11 mouse cellular contexts compared by ENCODE assay signal in genomic region chr4:34991891-34992865, GRCm38 (mm10).
A peak's percentile ranks its signal among the peaks of the same experiment; 100 is the strongest.
DNase-seq lines count a peak whose midpoint lies in the region; ATAC-seq and TF ChIP-seq lines count a peak whose summit lies in the region.
"Had no signal": no experiment of that assay in that cellular context is flagged by ENCODE, and none has a peak within 500 bp of the region (broad histone marks: within the 10 kb centered on the region; RNA-seq: fewer than 3 reads in every experiment).

No protein-coding gene starts in this region.

- no peak for TF ChIP-seq CTCF in forebrain, postnatal 0 days (IDR thresholded peaks at IDR 0.05; ENCODE audit: low read depth)

- peak; percentile 37 for ATAC-seq in forebrain, postnatal 0 days
- peak; percentile 69 for ATAC-seq in midbrain, embryonic 15.5 days (replicated peaks)
- ATAC-seq: Patski had no signal

- no peaks in the 10 kb centered on the region for H3K9me3 ChIP-seq in forebrain, postnatal 0 days (ENCODE audit: low read length)
- H3K9me3 ChIP-seq in midbrain, embryonic 15.5 days, result no peaks in the 10 kb centered on the region
- H3K9me3 ChIP-seq: heart, embryonic 15.5 days had no signal

- no peaks in the 10 kb centered on the region for H3K36me3 ChIP-seq in forebrain, postnatal 0 days (ENCODE audit: insufficient read depth)
- H3K36me3 ChIP-seq in midbrain, embryonic 15.5 days (replicated peaks), result no peaks in the 10 kb centered on the region
- H3K36me3 ChIP-seq: heart, embryonic 15.5 days had no signal

- 0 out of 2 replicates have a peak overlapping the region, but pooled peaks have one; percentile 40 for H3K9ac ChIP-seq in forebrain, postnatal 0 days
- peak overlapping the region; percentile 7; the same call in 1 of the 2 replicates for H3K9ac ChIP-seq in midbrain, embryonic 15.5 days
- H3K9ac ChIP-seq: heart, embryonic 15.5 days had no signal

- DNase-seq in embryo, embryonic 11 days, result peak; percentile 27
- DNase-seq in embryo, embryonic 10 days (ENCODE audit: low spot score), result no peak
- peak; percentile 36 for DNase-seq in Muller cell, postnatal 12 days (ENCODE audit: inconsistent ontology term)
- no peak for DNase-seq in forebrain, postnatal 0 days
- DNase-seq in urinary bladder, postnatal 36 days (ENCODE audit: low spot score in 2 of 2), result no peak
- no peak for DNase-seq in heart, postnatal 4 days
- no peak for DNase-seq in cerebellum, postnatal 14 days
- DNase-seq: right cerebral cortex, postnatal 14 days had no signal

- H3K27me3 ChIP-seq in forebrain, postnatal 0 days (ENCODE audit: insufficient read depth, low read length), result no peaks in the 10 kb centered on the region
- no peaks in the 10 kb centered on the region for H3K27me3 ChIP-seq in midbrain, embryonic 15.5 days (replicated peaks)
- H3K27me3 ChIP-seq: Patski had no signal

- peak overlapping the region; percentile 68 for H3K27ac ChIP-seq in forebrain, postnatal 0 days (ENCODE audit: low read depth, low read length)
- peak overlapping the region; percentile 74 for H3K27ac ChIP-seq in midbrain, embryonic 15.5 days
- H3K27ac ChIP-seq: heart, embryonic 15.5 days had no signal

- peaks cover 12% of the 10 kb centered on the region; the same call in 1 of the 2 replicates for H3K4me1 ChIP-seq in forebrain, postnatal 0 days (ENCODE audit: insufficient read depth)
- peaks cover 33% of the 10 kb centered on the region for H3K4me1 ChIP-seq in midbrain, embryonic 15.5 days

- H3K4me2 ChIP-seq in forebrain, postnatal 0 days (ENCODE audit: low read depth), result peak overlapping the region; percentile 44
- H3K4me2 ChIP-seq in midbrain, embryonic 15.5 days, result peak overlapping the region; percentile 41

- WGBS in forebrain, postnatal 0 days, result 49% methylated on average over 22 of the region's 22 CpGs
- 29% methylated on average over 22 of the region's 22 CpGs for WGBS in midbrain, embryonic 15.5 days

- H3K4me3 ChIP-seq in forebrain, postnatal 0 days (ENCODE audit: low read depth, low read length), result no peak overlapping the region
- no peak overlapping the region for H3K4me3 ChIP-seq in midbrain, embryonic 15.5 days
- H3K4me3 ChIP-seq: heart, embryonic 15.5 days had no signal

Comparison
In these comparisons a context has a peak if more than half of its experiments do, and no peak if none do; other contexts are left out.
1. DNase-seq: peak in embryo, embryonic 11 days (single experiment) and Muller cell, postnatal 12 days (single experiment); none in embryo, embryonic 10 days (single experiment), forebrain, postnatal 0 days (single experiment), urinary bladder, postnatal 36 days (0 of 2), heart, postnatal 4 days (single experiment) and cerebellum, postnatal 14 days (0 of 2).